Mouse (Mus musculus): ENCODE data around the gene Lbhd2. TPM values are rescaled to one million over a fixed set of nuclear protein-coding genes. Genes with fewer than 3 reads are reported as not detected.
A peak's percentile ranks its signal among the peaks of the same experiment; 100 is the strongest.

The Lbhd2 gene
- total and polyA plus RNA-seq, 2 experiments from 2014 or later = 6.4 to 18.2 TPM

GRCm38 (mm10) chr12:111450359-111450758 is 43.8 kb downstream of the Lbhd2 start:
- Histone ChIP-seq H3K4me3 (ENCODE audit: low read depth, low read length) (no peak overlapping the region), H3K4me2 (ENCODE audit: low read depth, low read length, poor library complexity, severe bottlenecking) (no peak overlapping the region), H3K9ac (replicated peaks; ENCODE audit: low read length, poor library complexity, severe bottlenecking) (no peak overlapping the region), H3K27ac (ENCODE audit: low read depth, low read length) (no peak overlapping the region), H3K9me3 (ENCODE audit: low read length) (no peaks in the 10 kb centered on the region), H3K4me1 (ENCODE audit: insufficient read depth, low read length) (0 out of 2 replicates have a peak, but pooled peaks cover 3% of the 10 kb centered on the region), H3K36me3 (ENCODE audit: insufficient read depth, low read length) (no peaks in the 10 kb centered on the region), H3K27me3 (ENCODE audit: insufficient read depth, low read length) (peaks cover 60% of the 10 kb centered on the region)
- 36% methylated on average over 6 of the region's 6 CpGs for WGBS
- TF ChIP-seq CTCF (IDR thresholded peaks at IDR 0.05) = no peak
- no peak for DNase-seq (ENCODE audit: low spot score)
- ATAC-seq (ENCODE audit: low FRiP score) = no peak

DNA sequence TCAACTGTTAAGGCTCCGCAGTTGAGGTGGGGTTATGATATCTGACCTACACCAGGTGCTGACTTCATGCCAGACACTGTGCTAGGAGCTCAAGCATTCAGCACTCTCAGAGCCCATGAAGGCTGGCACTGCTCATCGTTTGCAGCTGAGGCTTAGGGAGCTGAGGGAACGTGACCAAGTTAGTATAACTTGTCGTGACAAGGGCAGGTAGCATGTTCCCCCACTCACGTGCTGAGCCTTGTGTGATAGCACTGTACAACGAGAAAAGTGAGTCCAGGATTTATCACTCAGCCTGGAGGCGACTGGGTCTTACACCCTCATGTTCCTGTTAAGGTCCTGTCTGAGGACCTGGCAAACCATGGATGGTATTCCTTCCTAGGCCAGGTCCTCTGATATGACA is 45.0 kb downstream of the Lbhd2 start:
- Histone ChIP-seq H3K4me3 (ENCODE audit: low read depth, low read length) (no peak overlapping the region), H3K9ac (replicated peaks; ENCODE audit: low read length, poor library complexity, severe bottlenecking) (no peak overlapping the region), H3K27me3 (ENCODE audit: insufficient read depth, low read length) (peaks cover 48% of the 10 kb centered on the region), H3K4me2 (ENCODE audit: low read depth, low read length, poor library complexity, severe bottlenecking) (no peak overlapping the region), H3K4me1 (ENCODE audit: insufficient read depth, low read length) (no peaks in the 10 kb centered on the region), H3K27ac (ENCODE audit: low read depth, low read length) (no peak overlapping the region), H3K36me3 (ENCODE audit: insufficient read depth, low read length) (no peaks in the 10 kb centered on the region), H3K9me3 (ENCODE audit: low read length) (no peaks in the 10 kb centered on the region)
- TF ChIP-seq CTCF (IDR thresholded peaks at IDR 0.05) = no peak
- ATAC-seq (ENCODE audit: low FRiP score) (no peak), DNase-seq (ENCODE audit: low spot score) (no peak)
- WGBS = 77% methylated on average over 7 of the region's 7 CpGs

- no peaks in the 10 kb centered on the region for H3K9me3 ChIP-seq (ENCODE audit: low read length)
- ATAC-seq (ENCODE audit: low FRiP score) = no peak
- peak; percentile 55 for DNase-seq (ENCODE audit: low spot score)
Measured at GRCm38 (mm10) chr12:111454021-111454420, 47.4 kb downstream of the Lbhd2 start.

DNA sequence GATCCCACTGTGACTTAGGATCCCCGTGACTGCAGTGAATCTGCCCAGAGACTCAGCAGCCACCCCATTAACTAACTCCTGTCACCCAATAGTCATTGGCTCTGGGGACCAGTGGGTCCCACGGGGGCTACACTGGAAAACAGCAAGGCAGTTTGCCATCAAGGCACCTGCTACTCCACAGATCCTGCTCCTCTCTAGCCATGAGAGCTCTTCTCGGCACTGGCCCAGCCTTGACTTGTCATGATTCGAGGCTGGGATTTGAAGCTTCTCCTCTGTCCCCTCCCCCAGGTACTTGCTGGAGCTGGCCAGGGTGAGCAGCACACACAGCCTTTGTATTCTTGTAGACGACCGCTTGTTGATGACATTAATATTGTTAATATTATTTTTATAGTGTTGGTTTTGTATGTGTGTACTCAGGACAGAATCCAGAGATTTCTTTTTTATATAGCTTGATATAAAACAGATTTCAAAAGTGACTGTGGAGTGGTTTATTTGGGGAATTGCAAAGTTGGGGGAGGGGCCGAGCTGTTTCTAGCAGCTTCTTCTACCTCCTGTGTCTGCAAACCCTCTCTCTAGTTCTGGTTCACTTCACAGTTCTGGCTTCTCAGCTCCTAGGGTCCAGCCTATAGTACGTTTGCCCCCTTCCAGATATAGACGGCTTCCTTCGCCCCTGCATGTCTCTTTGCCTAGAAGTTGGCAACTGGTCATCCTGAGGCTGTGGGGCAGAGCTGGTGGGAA is 48.1 kb downstream of the Lbhd2 start:
- H3K36me3 ChIP-seq (ENCODE audit: insufficient read depth, low read length) = no peaks in the 10 kb centered on the region
- H3K9ac ChIP-seq (replicated peaks; ENCODE audit: low read length, poor library complexity, severe bottlenecking) = no peak overlapping the region
- 71% methylated on average over 10 of the region's 10 CpGs for WGBS
- no peak overlapping the region for H3K4me3 ChIP-seq (ENCODE audit: low read depth, low read length)
- peaks cover 18% of the 10 kb centered on the region; the same call in 1 of the 2 replicates for H3K27me3 ChIP-seq (ENCODE audit: insufficient read depth, low read length)
- DNase-seq (ENCODE audit: low spot score) (no peak), ATAC-seq (ENCODE audit: low FRiP score) (no peak)
- no peak overlapping the region for H3K27ac ChIP-seq (ENCODE audit: low read depth, low read length)
- TF ChIP-seq CTCF (IDR thresholded peaks at IDR 0.05) = no peak
- no peak overlapping the region for H3K4me2 ChIP-seq (ENCODE audit: low read depth, low read length, poor library complexity, severe bottlenecking)
- H3K4me1 ChIP-seq (ENCODE audit: insufficient read depth, low read length) = no peaks in the 10 kb centered on the region
- no peaks in the 10 kb centered on the region for H3K9me3 ChIP-seq (ENCODE audit: low read length)

More at GRCm38 (mm10) chr12:111454021-111454420, 47.4 kb downstream of the Lbhd2 start:
- H3K4me3 ChIP-seq (ENCODE audit: low read depth, low read length) = no peak overlapping the region
- no peak overlapping the region for H3K27ac ChIP-seq (ENCODE audit: low read depth, low read length)
- H3K4me2 ChIP-seq (ENCODE audit: low read depth, low read length, poor library complexity, severe bottlenecking) = no peak overlapping the region
- H3K9ac ChIP-seq (replicated peaks; ENCODE audit: low read length, poor library complexity, severe bottlenecking) = no peak overlapping the region
- no peaks in the 10 kb centered on the region for H3K4me1 ChIP-seq (ENCODE audit: insufficient read depth, low read length)
- 32% methylated on average over 4 of the region's 4 CpGs for WGBS
- H3K27me3 ChIP-seq (ENCODE audit: insufficient read depth, low read length) = peaks cover 24% of the 10 kb centered on the region
- TF ChIP-seq CTCF (IDR thresholded peaks at IDR 0.05) = peak; percentile 29
- H3K36me3 ChIP-seq (ENCODE audit: insufficient read depth, low read length) = no peaks in the 10 kb centered on the region

DNA sequence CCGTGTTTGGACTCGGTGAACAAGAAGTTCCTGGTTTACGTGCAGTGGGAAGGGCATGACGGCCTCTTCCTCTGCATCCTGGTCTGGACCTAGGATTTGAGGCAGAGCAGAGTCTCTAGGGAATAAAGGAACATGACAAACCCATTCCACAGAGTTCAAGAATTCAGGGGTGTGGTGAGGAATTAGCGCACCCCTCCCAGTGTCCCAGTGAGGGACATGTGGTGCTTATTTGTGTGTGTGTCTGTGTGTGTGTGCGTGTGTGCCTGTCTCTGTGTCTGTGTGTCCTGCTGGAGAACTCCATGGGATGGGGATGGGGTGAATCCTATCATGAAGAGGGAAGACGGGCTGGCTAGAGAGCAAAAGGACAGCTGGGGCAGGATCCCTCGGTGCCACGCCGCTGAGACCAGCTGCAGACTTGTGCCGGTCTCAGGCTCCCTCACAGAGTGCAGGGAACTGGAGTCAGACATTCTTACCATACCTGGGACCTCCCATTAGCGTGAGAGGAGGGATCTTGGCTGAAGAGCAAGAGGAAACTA is 48.8 kb downstream of the Lbhd2 start:
- H3K4me3 ChIP-seq (ENCODE audit: low read depth, low read length) = no peak overlapping the region
- H3K27ac ChIP-seq (ENCODE audit: low read depth, low read length) = no peak overlapping the region
- no peaks in the 10 kb centered on the region for H3K4me1 ChIP-seq (ENCODE audit: insufficient read depth, low read length)
- H3K27me3 ChIP-seq (ENCODE audit: insufficient read depth, low read length) = peaks cover 15% of the 10 kb centered on the region; the same call in 1 of the 2 replicates
- H3K4me2 ChIP-seq (ENCODE audit: low read depth, low read length, poor library complexity, severe bottlenecking) = no peak overlapping the region
- WGBS = 72% methylated on average over 12 of the region's 12 CpGs
- DNase-seq (ENCODE audit: low spot score) = no peak
- no peaks in the 10 kb centered on the region for H3K36me3 ChIP-seq (ENCODE audit: insufficient read depth, low read length)
- no peak overlapping the region for H3K9ac ChIP-seq (replicated peaks; ENCODE audit: low read length, poor library complexity, severe bottlenecking)
- TF ChIP-seq CTCF (IDR thresholded peaks at IDR 0.05) = no peak
- no peak for ATAC-seq (ENCODE audit: low FRiP score)
- H3K9me3 ChIP-seq (ENCODE audit: low read length) = no peaks in the 10 kb centered on the region

- no peak for TF ChIP-seq CTCF (IDR thresholded peaks at IDR 0.05)
- ATAC-seq (ENCODE audit: low FRiP score) (no peak), DNase-seq (ENCODE audit: low spot score) (no peak)
- H3K36me3 ChIP-seq (ENCODE audit: insufficient read depth, low read length) = no peaks in the 10 kb centered on the region
- H3K9ac ChIP-seq (replicated peaks; ENCODE audit: low read length, poor library complexity, severe bottlenecking) = no peak overlapping the region
- no peaks in the 10 kb centered on the region for H3K9me3 ChIP-seq (ENCODE audit: low read length)
- 59% methylated on average over 8 of the region's 8 CpGs for WGBS
- no peak overlapping the region for H3K4me3 ChIP-seq (ENCODE audit: low read depth, low read length)
- no peak overlapping the region for H3K27ac ChIP-seq (ENCODE audit: low read depth, low read length)
- H3K4me2 ChIP-seq (ENCODE audit: low read depth, low read length, poor library complexity, severe bottlenecking) = no peak overlapping the region
- peaks cover 13% of the 10 kb centered on the region; the same call in 1 of the 2 replicates for H3K27me3 ChIP-seq (ENCODE audit: insufficient read depth, low read length)
- H3K4me1 ChIP-seq (ENCODE audit: insufficient read depth, low read length) = no peaks in the 10 kb centered on the region
Measured at GRCm38 (mm10) chr12:111455860-111456259, 49.3 kb downstream of the Lbhd2 start.

Measured in midbrain, postnatal 0 days (tissue).